Mouse (Mus musculus): ENCODE results near the gene Miox. TPM values are rescaled to one million over a fixed set of nuclear protein-coding genes. Genes with fewer than 3 reads are reported as not detected.

Miox gene
- polyA plus RNA-seq (2015; fragmentation: Nextera tagmentation; extraction: Ambion mirVana) = not detected in 2 replicates

DNA sequence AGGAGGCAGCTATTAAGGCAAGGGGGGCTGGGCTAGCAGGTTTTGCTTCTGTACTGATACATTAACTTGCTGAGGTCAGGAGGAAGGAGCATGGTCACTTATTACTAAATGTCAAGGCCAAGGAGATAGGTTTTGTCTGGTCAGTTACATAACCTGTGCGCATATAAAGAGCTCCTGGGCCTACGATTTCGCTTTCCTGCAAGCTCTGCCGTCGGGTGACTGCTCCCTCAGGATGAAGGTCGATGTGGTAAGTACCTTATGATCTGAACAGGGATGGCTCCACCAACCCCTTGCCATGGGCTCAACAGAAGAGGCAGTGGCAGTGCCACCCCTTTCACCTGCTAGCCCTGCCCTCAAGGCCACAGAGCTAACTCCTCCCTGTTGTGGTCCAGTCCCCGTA lies at the start of gene Miox:
Miox (plus strand) TSS at position 128 of the 400 bp plus-strand sequence.
- no peaks in the 10 kb centered on the region for H3K27me3 ChIP-seq
- no peak within 1 kb of the TSS for H3K27ac ChIP-seq (replicated peaks)
- H3K9me3 ChIP-seq (replicated peaks) = no peaks in the 10 kb centered on the region
- H3K4me2 ChIP-seq (replicated peaks) = no peak within 1 kb of the TSS
- H3K4me1 ChIP-seq = no peaks in the 10 kb centered on the region
- no peak within 1 kb of the TSS for H3K4me3 ChIP-seq (replicated peaks)
- ATAC-seq (ENCODE audit: insufficient number of reproducible peaks, low FRiP score, low TSS enrichment, low read depth) = no peak
- 86% methylated on average over 7 of the region's 7 CpGs for WGBS
- H3K9ac ChIP-seq = no peak within 1 kb of the TSS
- no peaks in the 10 kb centered on the region for H3K36me3 ChIP-seq

DNA sequence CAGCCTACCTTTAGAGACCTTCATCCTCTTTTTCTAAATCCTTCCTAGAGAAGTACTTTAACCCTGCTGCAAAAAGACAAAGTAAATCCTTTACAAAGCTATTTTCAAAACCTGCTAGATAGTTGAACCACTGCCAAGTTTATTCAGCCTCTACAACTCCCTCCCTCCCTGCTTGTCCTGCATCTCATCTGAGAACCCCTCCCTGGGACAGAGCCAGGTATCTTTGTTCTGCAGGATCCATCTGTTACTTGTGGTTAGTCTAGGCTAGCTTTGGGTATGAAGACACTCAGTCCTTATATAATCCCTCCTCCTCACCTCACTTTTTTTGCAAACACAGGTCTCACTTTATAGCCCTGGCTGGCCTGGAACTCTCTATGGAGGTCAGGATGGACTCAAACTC lies 49.2 kb upstream of the Miox start:
- no peak overlapping the region for H3K9ac ChIP-seq
- no peaks in the 10 kb centered on the region for H3K27me3 ChIP-seq
- ATAC-seq (ENCODE audit: insufficient number of reproducible peaks, low FRiP score, low TSS enrichment, low read depth) = no peak
- no peak overlapping the region for H3K4me2 ChIP-seq (replicated peaks)
- no peaks in the 10 kb centered on the region for H3K9me3 ChIP-seq (replicated peaks)
- no peak overlapping the region for H3K27ac ChIP-seq (replicated peaks)
- H3K4me1 ChIP-seq = no peaks in the 10 kb centered on the region
- peaks cover 91% of the 10 kb centered on the region for H3K36me3 ChIP-seq
- H3K4me3 ChIP-seq (replicated peaks) = no peak overlapping the region

DNA sequence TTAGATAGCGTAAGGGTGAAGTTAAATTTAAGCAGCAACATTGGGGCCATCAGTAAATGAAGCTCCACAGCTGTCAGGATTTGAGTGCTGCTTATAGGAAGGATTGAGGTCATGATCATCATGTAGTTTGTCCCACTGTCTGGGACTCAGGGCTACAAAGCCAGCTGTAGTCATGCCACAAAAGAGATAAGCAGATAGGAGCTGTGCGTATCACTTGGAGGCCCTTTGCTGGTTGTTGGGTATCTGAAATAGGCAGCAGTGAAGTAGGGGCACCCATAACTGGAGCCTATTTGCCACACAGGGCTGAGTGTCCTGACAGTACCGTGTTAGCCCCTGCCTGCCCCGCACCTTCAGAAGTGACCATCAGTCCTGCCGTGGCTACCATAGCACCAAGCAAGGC lies 48.7 kb upstream of the Miox start:
- H3K4me1 ChIP-seq = no peaks in the 10 kb centered on the region
- H3K4me2 ChIP-seq (replicated peaks) = no peak overlapping the region
- no peaks in the 10 kb centered on the region for H3K9me3 ChIP-seq (replicated peaks)
- no peak overlapping the region for H3K27ac ChIP-seq (replicated peaks)
- 93% methylated on average over 5 of the region's 5 CpGs for WGBS
- H3K4me3 ChIP-seq (replicated peaks) = no peak overlapping the region
- ATAC-seq (ENCODE audit: insufficient number of reproducible peaks, low FRiP score, low TSS enrichment, low read depth) = no peak
- peaks cover 91% of the 10 kb centered on the region for H3K36me3 ChIP-seq
- H3K9ac ChIP-seq = no peak overlapping the region
- no peaks in the 10 kb centered on the region for H3K27me3 ChIP-seq

DNA sequence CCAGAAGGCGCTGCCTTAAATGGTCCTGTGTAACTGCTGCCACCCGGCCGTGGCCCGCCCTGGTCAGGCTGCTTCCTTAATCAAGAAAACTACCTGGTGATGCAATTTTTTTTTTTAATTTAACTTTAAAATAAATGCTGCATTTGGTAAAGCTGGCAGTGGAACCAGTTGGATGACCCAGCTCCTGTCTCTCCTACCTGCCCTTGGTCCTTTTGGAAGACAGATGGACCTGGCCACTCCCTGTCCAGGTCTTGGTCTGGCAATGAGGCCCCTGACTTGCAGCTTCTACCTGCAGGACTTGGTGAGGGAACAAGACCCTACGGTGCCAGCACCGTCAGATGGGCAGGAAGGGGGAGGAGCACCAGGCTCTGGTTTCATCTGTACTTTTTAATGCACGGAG lies 48.1 kb upstream of the Miox start:
- Histone ChIP-seq H3K4me1 (no peaks in the 10 kb centered on the region), H3K27ac (replicated peaks) (no peak overlapping the region), H3K9me3 (replicated peaks) (no peaks in the 10 kb centered on the region), H3K4me3 (replicated peaks) (no peak overlapping the region), H3K9ac (no peak overlapping the region), H3K27me3 (no peaks in the 10 kb centered on the region), H3K36me3 (peaks cover 91% of the 10 kb centered on the region), H3K4me2 (replicated peaks) (no peak overlapping the region)
- WGBS = 72% methylated on average over 7 of the region's 7 CpGs
- no peak for ATAC-seq (ENCODE audit: insufficient number of reproducible peaks, low FRiP score, low TSS enrichment, low read depth)

DNA sequence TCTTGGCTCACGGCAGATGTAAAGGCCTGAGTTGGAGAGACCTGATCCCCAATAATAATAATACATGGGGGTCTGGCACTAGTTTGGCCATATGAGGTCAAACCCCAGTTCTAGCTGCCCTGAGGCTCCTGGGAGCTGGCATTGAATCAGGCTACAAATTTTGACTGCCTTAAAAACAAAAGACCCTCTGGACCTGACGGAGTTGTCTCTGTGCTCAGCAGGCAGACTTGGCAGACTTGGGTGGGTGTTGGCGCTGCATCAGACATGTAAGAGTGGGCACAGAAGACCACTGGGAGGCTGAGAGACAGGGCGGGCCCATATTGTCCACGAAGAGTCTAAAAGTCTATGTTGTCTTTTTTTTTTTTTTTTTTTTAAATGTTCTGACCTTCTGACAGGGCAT lies 47.6 kb upstream of the Miox start:
- Histone ChIP-seq H3K4me1 (no peaks in the 10 kb centered on the region), H3K27me3 (no peaks in the 10 kb centered on the region), H3K27ac (replicated peaks) (no peak overlapping the region), H3K9me3 (replicated peaks) (no peaks in the 10 kb centered on the region), H3K4me2 (replicated peaks) (no peak overlapping the region), H3K9ac (no peak overlapping the region), H3K36me3 (peaks cover 88% of the 10 kb centered on the region), H3K4me3 (replicated peaks) (no peak overlapping the region)
- WGBS = 82% methylated on average over 5 of the region's 5 CpGs
- no peak for ATAC-seq (ENCODE audit: insufficient number of reproducible peaks, low FRiP score, low TSS enrichment, low read depth)

DNA sequence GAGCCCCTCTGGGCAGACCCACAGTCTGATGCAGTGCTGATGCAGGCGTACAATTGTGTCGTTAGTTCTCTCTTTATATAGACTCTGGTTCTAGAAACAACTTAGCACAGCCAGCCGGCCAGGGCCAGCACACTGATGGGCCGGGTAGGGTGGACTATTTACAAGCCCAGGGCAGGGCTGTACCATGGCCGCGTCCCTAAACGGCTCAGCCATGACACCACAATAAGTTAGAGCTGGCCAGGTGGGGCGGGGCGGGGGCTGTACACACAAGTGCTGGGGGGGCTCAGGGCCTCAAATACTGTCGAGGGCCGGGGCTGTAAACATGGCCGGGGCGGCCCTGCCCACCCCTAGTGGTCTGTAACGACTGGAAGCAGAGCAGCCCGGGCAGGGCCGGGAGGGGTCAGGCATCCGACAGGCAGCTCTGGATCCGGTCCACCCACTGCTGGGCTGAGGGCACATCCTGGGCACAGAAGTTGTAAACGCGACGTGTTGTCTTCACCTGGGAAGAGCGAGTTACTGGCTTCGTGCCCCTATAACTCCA lies 45.9 kb upstream of the Miox start:
- H3K9me3 ChIP-seq (replicated peaks) = no peaks in the 10 kb centered on the region
- H3K9ac ChIP-seq = no peak overlapping the region
- no peak for ATAC-seq (ENCODE audit: insufficient number of reproducible peaks, low FRiP score, low TSS enrichment, low read depth)
- H3K27me3 ChIP-seq = no peaks in the 10 kb centered on the region
- H3K27ac ChIP-seq (replicated peaks) = no peak overlapping the region
- H3K4me3 ChIP-seq (replicated peaks) = no peak overlapping the region
- peaks cover 88% of the 10 kb centered on the region for H3K36me3 ChIP-seq
- 86% methylated on average over 23 of the region's 23 CpGs for WGBS
- H3K4me2 ChIP-seq (replicated peaks) = no peak overlapping the region
- H3K4me1 ChIP-seq = no peaks in the 10 kb centered on the region

DNA sequence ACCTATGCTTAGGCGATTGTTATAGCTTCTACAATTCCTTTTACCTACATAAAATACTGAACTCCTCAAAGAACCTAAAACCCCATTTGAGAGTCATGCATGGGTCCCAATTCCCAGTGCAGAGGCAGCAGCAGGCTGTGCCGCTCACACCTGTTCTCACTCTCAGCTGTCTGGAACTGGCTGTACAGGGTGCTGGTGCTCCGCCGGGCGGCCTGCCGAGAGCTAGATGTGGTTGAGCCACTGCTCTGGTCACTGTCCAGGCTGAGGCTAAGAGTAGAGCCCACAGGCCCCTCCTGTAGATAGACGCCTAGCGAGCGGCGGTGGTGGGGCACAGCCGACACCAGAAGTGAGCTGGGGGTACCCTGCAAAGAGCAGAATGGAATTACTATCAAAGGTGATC lies 44.7 kb upstream of the Miox start:
- H3K4me3 ChIP-seq (replicated peaks) = no peak overlapping the region
- H3K4me2 ChIP-seq (replicated peaks) = no peak overlapping the region
- H3K9ac ChIP-seq = no peak overlapping the region
- H3K27me3 ChIP-seq = no peaks in the 10 kb centered on the region
- ATAC-seq (ENCODE audit: insufficient number of reproducible peaks, low FRiP score, low TSS enrichment, low read depth) = no peak
- H3K27ac ChIP-seq (replicated peaks) = no peak overlapping the region
- H3K36me3 ChIP-seq = peaks cover 89% of the 10 kb centered on the region
- H3K9me3 ChIP-seq (replicated peaks) = no peaks in the 10 kb centered on the region
- no peaks in the 10 kb centered on the region for H3K4me1 ChIP-seq
- WGBS = 92% methylated on average over 11 of the region's 11 CpGs

DNA sequence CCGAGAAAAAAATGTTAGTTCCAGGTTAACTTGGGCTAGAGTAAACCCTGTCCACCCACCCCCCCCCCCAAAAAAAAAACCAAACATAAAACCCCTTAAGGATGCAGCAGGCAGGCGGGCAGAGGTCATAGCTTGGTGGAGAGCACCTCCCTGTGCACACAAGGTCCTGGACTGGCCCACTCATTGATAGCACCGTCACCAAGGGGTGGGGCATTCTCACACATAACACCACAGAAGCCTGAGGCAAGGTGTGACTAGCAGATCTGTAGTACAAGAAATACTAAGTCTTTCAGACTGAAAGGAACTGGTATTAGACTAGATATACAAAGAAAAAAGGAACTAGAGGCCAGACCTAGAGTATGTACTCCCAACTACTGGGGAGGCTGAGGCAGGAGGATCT lies 42.7 kb upstream of the Miox start:
- WGBS = 80% methylated on average over 3 of the region's 3 CpGs
- Histone ChIP-seq H3K4me1 (no peaks in the 10 kb centered on the region), H3K36me3 (peaks cover 93% of the 10 kb centered on the region), H3K27me3 (no peaks in the 10 kb centered on the region), H3K9me3 (replicated peaks) (no peaks in the 10 kb centered on the region), H3K4me2 (replicated peaks) (no peak overlapping the region), H3K4me3 (replicated peaks) (no peak overlapping the region), H3K27ac (replicated peaks) (no peak overlapping the region), H3K9ac (no peak overlapping the region)
- ATAC-seq (ENCODE audit: insufficient number of reproducible peaks, low FRiP score, low TSS enrichment, low read depth) = no peak

DNA sequence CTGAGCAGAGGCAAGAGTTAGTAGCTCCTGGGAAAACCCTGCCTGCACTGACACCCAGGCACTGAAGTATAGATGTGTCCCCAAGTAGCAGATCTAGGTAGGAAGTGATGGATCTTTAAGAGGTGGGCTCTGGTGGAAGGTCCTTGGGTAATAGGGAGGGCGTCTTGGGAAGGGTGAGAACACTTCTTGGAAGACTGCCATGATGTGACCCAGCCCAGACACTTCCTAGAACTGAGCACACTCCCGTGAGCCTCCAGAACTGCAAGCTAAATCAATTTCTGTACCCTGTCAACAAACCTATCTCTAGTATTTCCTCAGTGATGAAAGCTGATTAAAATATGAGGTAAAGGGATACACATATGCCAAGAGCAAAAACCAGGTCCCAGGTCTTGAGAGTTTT lies 41.4 kb upstream of the Miox start:
- Histone ChIP-seq H3K36me3 (peaks cover 93% of the 10 kb centered on the region), H3K27ac (replicated peaks) (no peak overlapping the region), H3K27me3 (no peaks in the 10 kb centered on the region), H3K4me1 (no peaks in the 10 kb centered on the region), H3K9ac (no peak overlapping the region), H3K4me3 (replicated peaks) (no peak overlapping the region), H3K4me2 (replicated peaks) (no peak overlapping the region), H3K9me3 (replicated peaks) (no peaks in the 10 kb centered on the region)
- ATAC-seq (ENCODE audit: insufficient number of reproducible peaks, low FRiP score, low TSS enrichment, low read depth) = no peak
- WGBS = 70% methylated on average over 2 of the region's 2 CpGs

DNA sequence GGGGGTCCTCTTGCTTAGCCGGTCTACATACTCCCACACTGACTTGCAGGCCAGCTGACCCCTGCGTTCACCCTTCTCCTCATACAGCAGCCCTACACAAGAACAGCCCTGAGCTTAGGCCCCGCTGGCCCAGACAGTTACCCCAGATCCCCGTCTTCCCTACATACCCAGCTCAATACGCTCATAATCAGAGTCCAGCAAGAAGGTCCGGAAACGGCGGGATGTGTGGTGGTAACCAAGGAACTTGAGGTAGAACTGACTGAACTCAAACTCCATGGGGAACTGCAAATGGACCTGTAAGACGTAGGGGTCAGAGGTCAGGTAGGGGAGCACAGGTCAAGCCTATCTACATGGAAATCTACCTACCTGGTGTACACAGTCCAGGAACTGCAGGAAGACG lies 40.4 kb upstream of the Miox start:
- Histone ChIP-seq H3K36me3 (peaks cover 88% of the 10 kb centered on the region), H3K9ac (no peak overlapping the region), H3K27me3 (no peaks in the 10 kb centered on the region), H3K9me3 (replicated peaks) (no peaks in the 10 kb centered on the region), H3K4me3 (replicated peaks) (no peak overlapping the region), H3K27ac (replicated peaks) (no peak overlapping the region), H3K4me1 (no peaks in the 10 kb centered on the region), H3K4me2 (replicated peaks) (no peak overlapping the region)
- WGBS = 91% methylated on average over 10 of the region's 10 CpGs
- ATAC-seq (ENCODE audit: insufficient number of reproducible peaks, low FRiP score, low TSS enrichment, low read depth) = no peak

DNA sequence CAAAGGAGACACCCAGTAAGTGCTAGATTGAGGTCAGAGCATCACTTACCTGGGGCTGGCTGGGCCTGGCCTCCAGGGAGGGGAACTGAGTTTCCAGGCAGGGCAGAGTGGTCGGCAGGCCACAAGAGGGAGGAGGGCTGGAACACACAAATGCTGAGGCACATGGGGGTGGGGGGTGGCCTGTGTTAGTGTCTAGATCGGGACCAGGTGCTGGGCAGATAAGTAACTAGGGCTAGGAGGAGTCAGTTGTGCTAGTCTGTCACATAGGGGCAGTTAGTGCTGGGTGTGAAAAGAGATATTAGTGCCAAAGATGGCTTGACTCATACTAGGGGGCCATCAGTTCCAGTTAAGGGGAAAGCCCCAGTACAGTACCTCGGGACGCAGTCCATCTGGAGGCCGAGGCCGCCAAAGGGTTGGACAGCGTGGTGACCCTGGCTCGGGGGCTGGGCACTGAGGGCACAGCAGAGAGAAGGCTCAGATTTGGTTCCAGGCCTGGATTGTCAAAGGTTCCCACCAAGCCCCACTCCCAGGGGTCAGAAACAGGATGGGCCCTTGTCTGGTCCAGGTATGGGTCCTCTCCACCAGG lies 38.5 kb upstream of the Miox start:
- Histone ChIP-seq H3K4me2 (replicated peaks) (no peak overlapping the region), H3K36me3 (peaks cover 87% of the 10 kb centered on the region), H3K9me3 (replicated peaks) (no peaks in the 10 kb centered on the region), H3K9ac (no peak overlapping the region), H3K4me1 (no peaks in the 10 kb centered on the region), H3K27ac (replicated peaks) (no peak overlapping the region), H3K4me3 (replicated peaks) (no peak overlapping the region), H3K27me3 (no peaks in the 10 kb centered on the region)
- ATAC-seq (ENCODE audit: insufficient number of reproducible peaks, low FRiP score, low TSS enrichment, low read depth) = no peak
- WGBS = 88% methylated on average over 8 of the region's 8 CpGs

DNA sequence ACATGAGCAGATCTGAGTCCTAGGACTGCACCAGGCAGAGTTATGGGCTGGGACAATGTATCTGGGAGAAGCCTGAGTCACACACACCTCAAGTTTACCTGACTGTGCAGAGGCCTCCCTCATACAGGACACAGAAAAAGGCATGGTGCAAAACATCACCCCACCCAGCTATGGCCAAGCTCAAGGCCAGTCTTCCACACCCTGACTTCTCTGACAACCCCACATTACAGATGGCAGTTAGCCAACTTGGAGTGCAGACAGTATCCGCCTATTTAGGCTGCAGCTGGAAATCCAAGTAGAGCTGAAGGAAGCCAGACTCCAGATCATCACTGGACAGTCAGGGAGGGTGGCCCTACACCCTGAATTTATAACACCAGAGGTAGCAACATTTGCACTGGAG lies 37.7 kb upstream of the Miox start:
- Histone ChIP-seq H3K4me2 (replicated peaks) (no peak overlapping the region), H3K36me3 (peaks cover 91% of the 10 kb centered on the region), H3K4me1 (no peaks in the 10 kb centered on the region), H3K9me3 (replicated peaks) (no peaks in the 10 kb centered on the region), H3K27me3 (no peaks in the 10 kb centered on the region), H3K27ac (replicated peaks) (no peak overlapping the region), H3K9ac (no peak overlapping the region), H3K4me3 (replicated peaks) (no peak overlapping the region)
- ATAC-seq (ENCODE audit: insufficient number of reproducible peaks, low FRiP score, low TSS enrichment, low read depth) = peak; percentile 25; the same call in 1 of the 2 replicates
- 69% methylated on average over 1 of the region's 1 CpGs for WGBS

All from embryonic facial prominence, embryonic 15.5 days (tissue).